Mouse (Mus musculus) cortical plate, adult 2 months (tissue): ENCODE data around the gene Svbp.
A peak's percentile ranks its signal among the peaks of the same experiment; 100 is the strongest.

ENCODE experiments used
- CTCF ChIP-seq: fragments of 200-500 bp; IDR thresholded peaks from 2 replicates; pipeline ENCODE4 v1.5.1; 2011; ENCODE audit warnings: mild to moderate bottlenecking, control low read depth, low read length; ENCODE audit not compliant: insufficient read depth; ENCODE audit errors: extremely low read depth
- POLR2A ChIP-seq: fragments of 200-500 bp; IDR thresholded peaks from 2 replicates; pipeline ENCODE4 v1.6.1; 2011; ENCODE audit warnings: mild to moderate bottlenecking, low read length, control low read depth; ENCODE audit not compliant: insufficient read depth; ENCODE audit errors: extremely low read depth

DNA sequence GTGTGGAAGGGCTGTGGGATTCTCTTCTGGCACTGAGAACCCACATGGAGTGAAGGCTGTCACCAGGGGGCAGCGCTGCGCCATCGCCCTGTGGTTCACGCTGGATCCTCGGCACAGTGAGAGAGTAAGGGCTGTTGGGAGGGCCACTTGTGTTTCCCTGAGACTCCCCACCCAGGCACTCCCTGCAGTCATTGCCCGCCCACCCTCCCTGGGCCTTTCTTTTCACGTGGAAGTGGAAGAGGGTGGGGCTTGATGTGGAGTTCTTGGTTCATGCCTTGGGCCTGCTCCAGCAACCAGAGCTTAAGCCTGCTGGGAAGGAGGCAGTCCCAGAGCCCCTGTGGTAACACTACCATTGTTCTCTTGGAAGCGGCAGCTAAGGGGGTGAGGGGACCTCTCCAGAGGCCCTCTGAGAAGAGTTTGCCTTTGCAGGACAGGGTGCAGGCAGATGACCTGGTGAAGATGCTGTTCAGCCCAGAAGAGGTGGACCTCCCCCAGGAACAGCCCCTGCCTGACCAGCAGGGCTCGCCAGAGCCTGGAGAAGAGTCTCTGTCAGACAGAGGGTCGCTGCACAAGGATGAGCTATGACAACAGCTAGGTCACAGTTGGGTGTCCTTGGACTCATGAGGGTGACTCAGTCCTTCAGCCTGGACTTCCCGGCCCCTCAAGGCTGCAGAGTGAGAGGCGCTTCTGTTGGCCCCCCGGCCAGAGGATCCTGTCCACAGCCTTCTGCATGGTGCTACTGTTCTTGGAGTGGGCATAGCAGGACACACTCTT, 52.5 kb downstream of the Svbp start:
- TF ChIP-seq CTCF (peak; percentile 84), POLR2A (no peak)
